Mouse (Mus musculus) embryonic facial prominence, embryonic 13.5 days (tissue): ENCODE results near the gene Rb1. TPM values are rescaled to one million over a fixed set of nuclear protein-coding genes. Genes with fewer than 3 reads are reported as not detected.

Experiments
- ATAC-seq: fragments of 200-750 bp; cut with Nextera tagmentation; 2 replicates; pipeline ENCODE4 v1.8.0; 2017; ENCODE audit warnings: low read depth; ENCODE audit not compliant: insufficient number of reproducible peaks, insufficient read depth, low FRiP score, low TSS enrichment
- H3K27ac ChIP-seq: fragments of 300-500 bp; sonication (generic); 2 replicates; pipeline ENCODE4 v1.5.1; 2015; ENCODE audit warnings: moderate library complexity, mild to moderate bottlenecking, inconsistent platforms
- H3K27me3 ChIP-seq: fragments of 300-500 bp; sonication (generic); 2 replicates; pipeline ENCODE4 v1.6.1; 2015; ENCODE audit warnings: mild to moderate bottlenecking, inconsistent platforms
- H3K36me3 ChIP-seq: fragments of 300-500 bp; sonication (generic); 2 replicates; pipeline ENCODE4 v1.6.1; 2015; ENCODE audit warnings: mild to moderate bottlenecking, inconsistent platforms
- H3K4me1 ChIP-seq: fragments of 300-500 bp; sonication (generic); 2 replicates; pipeline ENCODE4 v1.6.1; 2015; ENCODE audit warnings: inconsistent platforms
- H3K4me2 ChIP-seq: fragments of 300-500 bp; sonication (generic); 2 replicates; pipeline ENCODE4 v1.6.1; 2015; ENCODE audit warnings: moderate library complexity, mild to moderate bottlenecking, inconsistent platforms
- H3K4me3 ChIP-seq: fragments of 300-500 bp; sonication (generic); 2 replicates; pipeline ENCODE4 v1.5.1; 2015; ENCODE audit warnings: mild to moderate bottlenecking, inconsistent platforms
- H3K9ac ChIP-seq: fragments of 300-500 bp; sonication (generic); 2 replicates; pipeline ENCODE4 v1.6.1; 2015; ENCODE audit warnings: mild to moderate bottlenecking, inconsistent platforms
- H3K9me3 ChIP-seq: fragments of 300-500 bp; sonication (generic); 2 replicates; pipeline ENCODE4 v1.6.1; 2016; ENCODE audit warnings: inconsistent platforms
- WGBS: fragments of 180-500 bp; shearing (Covaris S2); methylation state at CpG from one replicate; pipeline ENCODE4 v1.1.7; 2015; ENCODE audit warnings: mixed read lengths; 5-methylcytosine and 5-hydroxymethylcytosine counted together
- polyA plus RNA-seq: library from polyadenylated mRNA; unstranded; fragments of >200 nt; fragmentation: Nextera tagmentation; extraction: Ambion mirVana; gene quantifications from 2 replicates; pipeline ENCODE4 v1.2.1, GENCODE M21; 2015

Rb1 gene
- polyA plus RNA-seq, 1 experiment from 2014 or later = 19.1 TPM

DNA sequence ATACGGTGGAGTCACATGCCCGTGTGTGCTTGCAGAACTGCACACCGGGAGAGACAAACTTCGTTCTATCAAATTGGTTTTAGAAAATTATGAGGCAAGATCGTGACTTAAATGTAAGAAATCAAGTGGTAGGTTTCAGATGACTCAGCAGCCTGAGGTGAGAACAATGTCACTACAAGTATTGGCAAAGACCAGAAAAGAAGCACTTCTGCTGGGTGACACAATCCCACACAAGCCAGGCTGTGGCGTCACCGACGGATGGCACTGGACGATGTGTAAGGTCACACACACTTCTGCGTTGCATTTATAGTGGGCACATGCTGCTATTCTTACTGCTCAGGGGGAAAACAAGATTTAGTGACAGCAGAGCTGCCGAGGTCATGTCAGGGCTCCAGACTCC, 38.2 kb upstream of the Rb1 start:
- H3K27ac ChIP-seq = no peak overlapping the region
- H3K9ac ChIP-seq = no peak overlapping the region
- H3K4me3 ChIP-seq = no peak overlapping the region
- H3K4me2 ChIP-seq = no peak overlapping the region
- ATAC-seq = no peak
- peaks cover 97% of the 10 kb centered on the region for H3K36me3 ChIP-seq
- H3K4me1 ChIP-seq = no peaks in the 10 kb centered on the region
- 93% methylated on average over 11 of the region's 11 CpGs for WGBS
- H3K27me3 ChIP-seq = no peaks in the 10 kb centered on the region
- no peaks in the 10 kb centered on the region for H3K9me3 ChIP-seq

DNA sequence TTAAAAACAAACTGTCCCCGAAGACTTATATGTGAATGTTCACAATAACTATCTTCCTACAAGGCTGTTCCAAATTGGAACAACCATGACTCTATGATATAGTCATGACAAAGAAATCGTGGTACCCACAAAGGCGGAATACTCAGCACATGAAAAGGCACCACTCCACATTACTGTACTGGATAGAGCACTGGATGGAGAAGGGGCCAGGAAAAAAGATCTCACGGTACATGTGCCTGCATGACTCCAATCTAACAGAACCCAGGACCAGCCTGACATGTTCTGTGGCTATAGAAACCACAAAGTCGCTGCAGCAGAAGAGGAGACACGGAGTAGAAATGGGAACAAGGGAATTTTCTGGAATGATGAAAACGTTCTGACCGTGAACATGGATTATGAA, 29.1 kb upstream of the Rb1 start:
- H3K4me1 ChIP-seq = peaks cover 10% of the 10 kb centered on the region; the same call in 1 of the 2 replicates
- no peak overlapping the region for H3K4me2 ChIP-seq
- ATAC-seq = no peak
- H3K36me3 ChIP-seq = peaks cover 41% of the 10 kb centered on the region
- H3K27ac ChIP-seq = no peak overlapping the region
- no peak overlapping the region for H3K4me3 ChIP-seq
- no peak overlapping the region for H3K9ac ChIP-seq
- H3K27me3 ChIP-seq = no peaks in the 10 kb centered on the region
- 0 out of 2 replicates have a peak, but pooled peaks cover 3% of the 10 kb centered on the region for H3K9me3 ChIP-seq
- WGBS = 84% methylated on average over 8 of the region's 8 CpGs

DNA sequence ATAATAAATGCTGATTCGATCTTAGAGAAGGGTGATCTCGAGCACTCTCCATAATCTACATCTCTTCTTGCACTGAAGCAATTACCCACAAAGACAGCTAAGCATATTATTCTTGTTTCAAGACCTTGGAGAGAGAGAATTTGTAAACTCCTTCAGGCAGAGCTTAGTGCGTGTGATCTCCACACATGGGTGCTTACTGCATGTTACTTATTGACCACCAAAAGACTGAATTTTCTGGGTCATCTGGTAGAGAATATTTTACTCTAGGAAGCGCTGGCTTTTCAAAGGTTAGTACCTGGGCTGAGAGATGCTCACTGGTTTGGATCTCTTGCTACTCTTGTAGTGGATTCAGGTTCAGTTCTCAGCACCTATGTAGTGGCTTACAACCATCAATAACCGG, 25.5 kb upstream of the Rb1 start:
- 89% methylated on average over 5 of the region's 5 CpGs for WGBS
- no peak overlapping the region for H3K4me3 ChIP-seq
- peaks cover 9% of the 10 kb centered on the region for H3K36me3 ChIP-seq
- H3K9me3 ChIP-seq = no peaks in the 10 kb centered on the region
- no peak for ATAC-seq
- no peak overlapping the region for H3K9ac ChIP-seq
- no peak overlapping the region for H3K27ac ChIP-seq
- H3K4me2 ChIP-seq = no peak overlapping the region
- H3K27me3 ChIP-seq = no peaks in the 10 kb centered on the region
- peaks cover 17% of the 10 kb centered on the region for H3K4me1 ChIP-seq

DNA sequence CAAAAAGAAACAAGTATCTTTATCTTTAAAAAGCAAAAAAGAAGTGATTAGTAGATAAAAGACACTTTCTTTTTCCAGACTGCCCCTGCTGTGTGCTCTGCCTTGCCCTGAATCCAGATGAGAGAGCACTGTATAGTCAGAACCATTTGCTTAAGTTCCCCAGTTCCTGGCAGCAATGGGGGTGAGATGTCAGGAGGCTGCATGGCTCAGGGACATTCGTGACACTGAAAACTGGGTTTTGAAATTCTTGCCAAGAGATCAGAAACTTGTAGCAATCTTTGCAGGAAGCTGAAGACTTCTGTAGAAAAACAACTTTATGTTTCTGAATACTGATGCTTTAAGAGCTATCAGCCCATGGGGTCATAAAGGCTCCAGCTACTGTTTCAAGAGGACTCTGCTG, 24.4 kb upstream of the Rb1 start:
- Histone ChIP-seq H3K4me2 (no peak overlapping the region), H3K27ac (no peak overlapping the region), H3K9me3 (no peaks in the 10 kb centered on the region), H3K4me1 (peaks cover 17% of the 10 kb centered on the region), H3K27me3 (no peaks in the 10 kb centered on the region), H3K36me3 (0 out of 2 replicates have a peak, but pooled peaks cover 3% of the 10 kb centered on the region), H3K4me3 (no peak overlapping the region), H3K9ac (no peak overlapping the region)
- WGBS = 49% methylated on average over 1 of the region's 1 CpGs
- no peak for ATAC-seq

DNA sequence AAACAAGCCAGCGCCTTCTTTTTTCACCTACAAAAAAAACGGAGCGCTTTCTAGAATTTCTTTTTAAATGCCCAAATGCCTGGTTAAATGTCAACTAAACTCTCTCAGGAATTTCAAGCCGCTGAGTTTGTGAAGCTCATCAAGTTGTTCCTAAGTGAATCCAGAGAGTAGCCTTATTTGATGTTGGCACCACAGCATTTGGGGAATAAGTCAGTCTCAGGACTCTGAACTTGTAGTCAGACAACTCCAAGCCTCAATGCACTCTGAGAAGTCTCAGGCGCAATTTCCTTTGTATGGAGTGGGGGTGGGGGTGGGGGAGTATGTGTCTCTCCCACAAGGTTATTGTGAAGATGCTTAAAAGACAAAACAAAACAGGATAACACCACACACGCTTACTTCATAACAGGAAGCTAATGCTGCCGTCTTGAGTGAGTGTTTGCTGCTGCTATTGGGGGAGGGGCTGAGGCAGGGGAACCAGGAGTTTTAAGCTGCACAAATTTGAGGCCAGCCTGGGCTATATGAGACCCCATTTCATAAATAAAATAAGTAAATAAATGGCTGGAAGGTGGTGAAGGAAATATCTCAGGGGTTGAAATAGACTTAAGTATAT, 23.5 kb upstream of the Rb1 start:
- 36% methylated on average over 7 of the region's 7 CpGs for WGBS

DNA sequence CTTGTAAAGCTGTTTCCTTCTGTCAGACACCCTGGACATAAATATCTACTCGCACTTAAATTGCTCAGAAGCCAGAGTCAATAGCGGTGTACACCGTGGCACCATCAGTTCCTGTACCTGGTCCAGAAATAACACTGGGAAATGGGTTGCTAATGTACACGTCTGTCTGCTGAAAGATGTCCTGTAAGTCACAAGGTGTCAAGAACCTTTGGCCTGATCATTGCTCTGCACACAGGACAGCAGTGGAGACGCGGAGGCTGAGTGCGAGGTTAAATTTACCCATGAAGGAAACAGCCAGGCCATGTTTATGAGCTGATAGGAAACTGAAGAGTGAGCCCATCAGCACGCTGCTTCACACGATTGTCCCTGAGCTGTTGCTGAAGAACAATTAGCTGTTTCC, 21.7 kb upstream of the Rb1 start:
- no peaks in the 10 kb centered on the region for H3K9me3 ChIP-seq
- no peak overlapping the region for H3K27ac ChIP-seq
- no peak overlapping the region for H3K4me2 ChIP-seq
- peaks cover 16% of the 10 kb centered on the region for H3K4me1 ChIP-seq
- ATAC-seq = no peak
- H3K36me3 ChIP-seq = no peaks in the 10 kb centered on the region
- no peaks in the 10 kb centered on the region for H3K27me3 ChIP-seq
- 85% methylated on average over 9 of the region's 9 CpGs for WGBS
- H3K4me3 ChIP-seq = no peak overlapping the region
- H3K9ac ChIP-seq = no peak overlapping the region

More for the DNA sequence above, 23.5 kb upstream of the Rb1 start:
- Histone ChIP-seq H3K9ac (no peak overlapping the region), H3K27me3 (no peaks in the 10 kb centered on the region), H3K36me3 (0 out of 2 replicates have a peak, but pooled peaks cover 3% of the 10 kb centered on the region), H3K4me2 (no peak overlapping the region), H3K4me3 (no peak overlapping the region), H3K4me1 (peaks cover 17% of the 10 kb centered on the region), H3K27ac (no peak overlapping the region; the same call in 1 of the 2 replicates), H3K9me3 (no peaks in the 10 kb centered on the region)
- ATAC-seq = no peak

DNA sequence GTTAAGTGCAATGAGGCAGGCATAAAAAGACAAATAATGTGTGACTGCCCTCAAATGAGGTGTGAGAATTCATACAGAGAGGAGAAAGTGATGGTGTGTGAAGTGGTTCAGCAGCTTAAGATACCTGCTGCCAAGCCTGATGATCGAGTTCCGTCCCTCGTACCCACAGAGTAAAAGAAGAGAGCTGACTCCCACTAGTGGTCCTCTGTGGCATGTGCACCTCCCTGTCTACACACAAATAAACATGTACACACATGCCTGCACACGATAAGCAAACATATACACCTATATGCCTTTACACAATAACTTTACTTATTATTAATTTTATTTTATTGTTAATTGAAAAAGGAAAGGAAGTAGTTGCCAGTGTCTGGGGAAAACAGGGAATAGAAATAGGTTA, 20.0 kb upstream of the Rb1 start:
- Histone ChIP-seq H3K9me3 (no peaks in the 10 kb centered on the region), H3K4me2 (no peak overlapping the region), H3K4me3 (no peak overlapping the region), H3K4me1 (peaks cover 8% of the 10 kb centered on the region; the same call in 1 of the 2 replicates), H3K9ac (no peak overlapping the region), H3K36me3 (no peaks in the 10 kb centered on the region), H3K27ac (no peak overlapping the region), H3K27me3 (no peaks in the 10 kb centered on the region)
- WGBS = 86% methylated on average over 4 of the region's 4 CpGs
- no peak for ATAC-seq

DNA sequence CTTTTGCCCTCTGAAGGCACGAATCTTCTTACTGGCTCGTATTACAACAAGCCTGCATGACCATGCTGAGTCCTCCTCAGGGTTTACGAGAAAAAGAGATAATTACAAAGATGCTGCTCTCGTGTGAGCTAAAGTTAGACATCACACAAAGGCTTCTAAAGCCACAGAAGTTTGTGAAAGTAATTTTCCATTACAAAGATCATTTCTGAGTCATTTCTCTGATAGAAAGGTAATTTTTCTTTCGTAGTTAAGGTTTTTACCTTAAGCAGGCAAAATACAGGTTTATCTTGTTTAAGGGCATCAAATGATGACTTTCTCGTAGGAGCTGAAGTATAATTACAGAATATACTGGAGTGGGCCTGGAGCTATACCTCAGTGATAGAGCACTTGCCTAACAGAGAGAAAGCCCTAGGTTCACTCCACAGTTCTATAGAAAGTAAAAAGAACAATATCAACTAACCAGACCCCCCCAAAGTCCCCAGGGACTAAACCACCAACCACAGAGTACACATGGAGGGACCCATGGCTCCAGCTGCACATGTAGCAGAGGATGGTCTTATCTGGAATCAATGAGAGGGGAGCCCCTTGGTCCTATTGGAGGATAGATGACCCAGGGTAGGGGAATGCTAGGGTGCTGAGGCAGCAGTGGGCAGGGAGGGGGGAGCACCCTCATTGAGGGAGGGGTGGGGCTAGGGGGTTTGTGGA, 14.6 kb upstream of the Rb1 start:
- Histone ChIP-seq H3K9me3 (no peaks in the 10 kb centered on the region), H3K27ac (no peak overlapping the region), H3K36me3 (no peaks in the 10 kb centered on the region), H3K27me3 (no peaks in the 10 kb centered on the region), H3K4me3 (no peak overlapping the region), H3K9ac (no peak overlapping the region), H3K4me1 (no peaks in the 10 kb centered on the region), H3K4me2 (no peak overlapping the region)
- 41% methylated on average over 6 of the region's 6 CpGs for WGBS
- no peak for ATAC-seq

DNA sequence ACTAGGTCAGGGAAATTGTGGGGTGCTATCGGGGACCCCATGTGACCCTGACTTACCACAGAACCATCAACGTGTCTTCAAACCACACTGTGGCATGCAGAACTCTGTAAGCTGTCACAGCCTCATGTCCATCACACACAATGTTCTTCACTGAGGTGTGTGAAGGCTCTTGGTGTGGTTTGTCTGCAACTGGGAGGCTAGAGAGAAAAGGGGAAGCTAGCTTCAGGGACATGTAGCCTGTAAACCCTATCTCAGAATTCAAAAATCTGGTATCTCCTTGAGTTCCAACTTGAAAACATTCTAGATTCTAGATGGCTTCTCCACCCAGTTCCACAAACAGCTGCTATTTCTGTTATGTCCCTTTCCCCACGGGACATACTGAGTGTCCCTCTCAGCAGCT, 14.0 kb upstream of the Rb1 start:
- Histone ChIP-seq H3K9me3 (no peaks in the 10 kb centered on the region), H3K4me3 (no peak overlapping the region), H3K4me1 (no peaks in the 10 kb centered on the region), H3K27me3 (no peaks in the 10 kb centered on the region), H3K27ac (no peak overlapping the region), H3K9ac (no peak overlapping the region), H3K36me3 (no peaks in the 10 kb centered on the region), H3K4me2 (no peak overlapping the region)
- WGBS = 71% methylated on average over 3 of the region's 3 CpGs
- ATAC-seq = no peak

DNA sequence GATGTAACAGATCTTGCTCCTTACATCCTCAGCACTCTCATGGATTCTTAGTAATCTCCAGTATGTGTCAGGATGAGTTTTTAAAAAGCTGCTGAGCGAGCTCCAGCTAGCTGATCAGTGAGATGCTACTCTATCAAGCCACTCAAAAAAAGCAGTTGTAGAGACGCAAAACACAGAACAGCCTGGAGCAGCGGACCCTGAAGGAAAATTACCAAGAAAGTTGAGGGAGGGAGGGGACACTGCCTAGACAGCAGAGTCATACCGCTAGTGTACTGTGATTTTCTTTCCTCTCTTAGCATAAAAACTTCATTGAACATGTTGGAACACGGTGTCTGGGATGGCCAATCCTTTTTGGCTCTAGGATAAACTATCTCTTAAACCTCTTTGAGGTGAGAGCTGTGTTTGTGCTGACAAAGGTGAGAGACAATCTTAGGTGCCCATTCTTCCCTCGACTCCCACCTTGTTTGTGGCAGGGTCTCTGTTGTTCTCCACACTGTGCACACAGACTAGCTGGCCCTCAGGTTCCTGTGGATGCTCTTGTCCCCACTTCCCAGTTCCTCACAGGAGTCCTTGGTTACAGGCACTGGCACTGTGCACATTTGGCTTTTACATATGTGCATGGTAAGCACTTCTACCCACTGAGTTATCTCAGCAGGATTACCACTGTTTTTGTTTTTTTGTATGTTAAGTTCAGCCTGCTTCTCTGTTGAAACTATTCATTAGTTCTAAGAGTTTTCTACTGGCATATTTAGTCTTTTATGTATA, 10.9 kb upstream of the Rb1 start:
- Histone ChIP-seq H3K4me1 (no peaks in the 10 kb centered on the region), H3K27me3 (no peaks in the 10 kb centered on the region), H3K4me2 (no peak overlapping the region), H3K36me3 (no peaks in the 10 kb centered on the region), H3K4me3 (no peak overlapping the region), H3K9ac (no peak overlapping the region), H3K27ac (no peak overlapping the region), H3K9me3 (no peaks in the 10 kb centered on the region)
- 68% methylated on average over 6 of the region's 6 CpGs for WGBS
- ATAC-seq = no peak

DNA sequence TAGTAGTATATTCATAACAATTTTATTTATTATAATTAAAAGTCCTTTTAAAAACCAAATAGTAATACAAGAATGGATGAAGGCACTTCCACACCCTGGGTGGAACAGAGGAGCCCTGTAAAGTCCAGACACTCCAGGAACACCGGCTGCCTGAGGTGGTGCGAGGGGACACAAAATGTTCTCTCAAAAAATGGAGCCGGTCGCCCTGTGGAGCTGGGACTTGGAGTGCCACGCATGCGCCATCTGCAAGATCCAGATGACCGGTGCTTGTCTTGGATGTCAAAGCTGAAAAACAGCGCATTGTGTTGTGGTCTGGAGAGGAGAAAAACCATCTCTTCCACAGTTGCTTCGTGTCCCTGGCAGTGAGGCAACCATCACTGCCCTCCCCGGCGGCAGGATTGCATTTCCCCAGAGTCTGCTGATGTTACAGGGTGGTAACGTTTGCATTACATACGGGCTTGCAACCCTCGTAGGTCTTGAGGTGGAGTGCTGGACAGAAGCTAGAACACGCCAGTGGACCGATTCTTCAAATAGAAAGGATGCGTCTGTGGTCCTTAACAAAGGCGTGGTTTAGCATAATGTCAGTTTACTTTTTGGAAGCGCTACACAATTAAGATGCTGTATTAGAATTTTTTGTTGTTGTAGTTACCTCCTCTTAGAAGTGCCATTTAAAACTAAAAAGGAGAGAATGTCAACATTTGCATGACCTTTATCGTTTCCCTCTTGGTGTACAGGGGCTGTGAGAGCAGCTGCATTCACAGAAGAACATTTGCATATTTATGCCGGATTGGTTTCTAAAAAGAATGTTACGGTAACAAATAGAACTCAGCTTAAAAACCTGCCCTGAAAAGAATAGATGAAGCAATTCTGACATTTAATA, 9.5 kb upstream of the Rb1 start:
- no peak overlapping the region for H3K4me3 ChIP-seq
- no peaks in the 10 kb centered on the region for H3K36me3 ChIP-seq
- H3K27ac ChIP-seq = no peak overlapping the region
- H3K9me3 ChIP-seq = no peaks in the 10 kb centered on the region
- no peaks in the 10 kb centered on the region for H3K27me3 ChIP-seq
- H3K4me1 ChIP-seq = no peaks in the 10 kb centered on the region
- H3K9ac ChIP-seq = no peak overlapping the region
- no peak overlapping the region for H3K4me2 ChIP-seq
- 79% methylated on average over 22 of the region's 22 CpGs for WGBS
- no peak for ATAC-seq
